17 mouse cellular contexts compared by ENCODE assay signal in genomic region chr9:62162889-62163291, GRCm38 (mm10). TPM values are rescaled to one million over a fixed set of nuclear protein-coding genes. Genes with fewer than 3 reads are reported as not detected.
DNase-seq lines count a peak whose midpoint lies in the region; ATAC-seq and TF ChIP-seq lines count a peak whose summit lies in the region.
"Had no signal": no experiment of that assay in that cellular context is flagged by ENCODE, and none has a peak within 500 bp of the region (broad histone marks: within the 10 kb centered on the region; RNA-seq: fewer than 3 reads in every experiment).

No protein-coding gene starts in this region.

- no peak overlapping the region for H3K4me2 ChIP-seq in forebrain, postnatal 0 days (ENCODE audit: low read depth)
- no peak overlapping the region for H3K4me2 ChIP-seq in forebrain, embryonic 16.5 days (ENCODE audit: low read length)
- H3K4me2 ChIP-seq in midbrain, postnatal 0 days (ENCODE audit: low read depth, low read length, poor library complexity, severe bottlenecking): no peak overlapping the region
- H3K4me2 ChIP-seq: heart, embryonic 15.5 days; kidney, embryonic 15.5 days; stomach, embryonic 15.5 days had no signal

- H3K27ac ChIP-seq in forebrain, postnatal 0 days (ENCODE audit: low read depth, low read length): no peak overlapping the region
- no peak overlapping the region for H3K27ac ChIP-seq in forebrain, embryonic 16.5 days (ENCODE audit: low read length)
- peak overlapping the region; percentile 84 for H3K27ac ChIP-seq in limb, embryonic 10.5 days
- no peak overlapping the region for H3K27ac ChIP-seq in midbrain, postnatal 0 days (ENCODE audit: low read depth, low read length)
- H3K27ac ChIP-seq: heart, embryonic 15.5 days; kidney, embryonic 15.5 days; stomach, embryonic 15.5 days had no signal

- ATAC-seq in forebrain, postnatal 0 days: peak; percentile 77
- ATAC-seq in forebrain, embryonic 16.5 days: no peak
- ATAC-seq in midbrain, postnatal 0 days (ENCODE audit: low FRiP score): peak; percentile 54; the same call in 1 of the 2 replicates
- ATAC-seq: liver, postnatal 0 days had no signal

- H3K4me3 ChIP-seq in forebrain, postnatal 0 days (ENCODE audit: low read depth, low read length): no peak overlapping the region
- H3K4me3 ChIP-seq in forebrain, embryonic 16.5 days (replicated peaks; ENCODE audit: low read length): no peak overlapping the region
- H3K4me3 ChIP-seq in limb, embryonic 10.5 days: 0 out of 2 replicates have a peak overlapping the region, but pooled peaks have one; percentile 9
- no peak overlapping the region for H3K4me3 ChIP-seq in midbrain, postnatal 0 days (ENCODE audit: low read depth, low read length)
- H3K4me3 ChIP-seq: heart, embryonic 15.5 days; kidney, embryonic 15.5 days; myocyte; stomach, embryonic 15.5 days had no signal

- no peaks in the 10 kb centered on the region for H3K9me3 ChIP-seq in forebrain, postnatal 0 days (ENCODE audit: low read length)
- no peaks in the 10 kb centered on the region for H3K9me3 ChIP-seq in forebrain, embryonic 16.5 days (ENCODE audit: control insufficient read depth, low read length)
- H3K9me3 ChIP-seq in limb, embryonic 10.5 days (replicated peaks): no peaks in the 10 kb centered on the region
- no peaks in the 10 kb centered on the region for H3K9me3 ChIP-seq in midbrain, postnatal 0 days (ENCODE audit: low read length)
- H3K9me3 ChIP-seq: heart, embryonic 15.5 days; kidney, embryonic 15.5 days; stomach, embryonic 15.5 days had no signal

- H3K9ac ChIP-seq in forebrain, postnatal 0 days: no peak overlapping the region
- no peak overlapping the region for H3K9ac ChIP-seq in forebrain, embryonic 16.5 days (replicated peaks; ENCODE audit: low read depth, low read length)
- no peak overlapping the region for H3K9ac ChIP-seq in midbrain, postnatal 0 days (replicated peaks; ENCODE audit: low read length, poor library complexity, severe bottlenecking)
- H3K9ac ChIP-seq: heart, embryonic 15.5 days; kidney, embryonic 15.5 days; liver, postnatal 0 days; stomach, embryonic 15.5 days had no signal

- no peak for DNase-seq in forebrain, postnatal 0 days
- peak; percentile 40 for DNase-seq in embryo, embryonic 11.5 days (ENCODE audit: low read depth, low spot score)
- peak; percentile 67 for DNase-seq in limb, embryonic 10.5 days (ENCODE audit: low spot score)
- peak; percentile 61 for DNase-seq in midbrain, postnatal 0 days (ENCODE audit: low spot score)
- no peak for DNase-seq in layer of hippocampus, postnatal 14 days (ENCODE audit: low spot score in 2 of 2)
- no peak for DNase-seq in kidney, postnatal 25 days
- DNase-seq in cerebellum, adult 9-10 months: no peak
- DNase-seq: cerebellum, adult 18-20 months; layer of hippocampus, adult 9-11 months; liver, postnatal 0 days; lung, postnatal 36 days; thymus, postnatal 25 days had no signal

- H3K36me3 ChIP-seq in forebrain, postnatal 0 days (ENCODE audit: insufficient read depth): no peaks in the 10 kb centered on the region
- H3K36me3 ChIP-seq in forebrain, embryonic 16.5 days (ENCODE audit: control insufficient read depth, insufficient read depth): no peaks in the 10 kb centered on the region
- no peaks in the 10 kb centered on the region for H3K36me3 ChIP-seq in limb, embryonic 10.5 days
- H3K36me3 ChIP-seq in midbrain, postnatal 0 days (ENCODE audit: insufficient read depth, low read length): no peaks in the 10 kb centered on the region
- H3K36me3 ChIP-seq: heart, embryonic 15.5 days; kidney, embryonic 15.5 days; stomach, embryonic 15.5 days had no signal

- H3K27me3 ChIP-seq in forebrain, postnatal 0 days (ENCODE audit: insufficient read depth, low read length): no peaks in the 10 kb centered on the region
- no peaks in the 10 kb centered on the region for H3K27me3 ChIP-seq in forebrain, embryonic 16.5 days (replicated peaks; ENCODE audit: control insufficient read depth, insufficient read depth, low read length)
- peaks cover 5% of the 10 kb centered on the region; the same call in 1 of the 2 replicates for H3K27me3 ChIP-seq in limb, embryonic 10.5 days (ENCODE audit: low read depth, poor library complexity, severe bottlenecking)
- no peaks in the 10 kb centered on the region for H3K27me3 ChIP-seq in midbrain, postnatal 0 days (ENCODE audit: insufficient read depth, low read length)
- H3K27me3 ChIP-seq: heart, embryonic 15.5 days; kidney, embryonic 15.5 days; stomach, embryonic 15.5 days had no signal

- whole genome bisulfite sequencing in forebrain, postnatal 0 days: 35% methylated on average over 4 of the region's 4 CpGs
- 31% methylated on average over 4 of the region's 4 CpGs for WGBS in forebrain, embryonic 16.5 days
- 12% methylated on average over 4 of the region's 4 CpGs for WGBS in limb, embryonic 10.5 days
- WGBS in midbrain, postnatal 0 days: 44% methylated on average over 4 of the region's 4 CpGs

- H3K4me1 ChIP-seq in forebrain, postnatal 0 days (ENCODE audit: insufficient read depth): no peaks in the 10 kb centered on the region
- H3K4me1 ChIP-seq in forebrain, embryonic 16.5 days (replicated peaks; ENCODE audit: control insufficient read depth, insufficient read depth, low read length): peaks cover 4% of the 10 kb centered on the region; the same call in 1 of the 2 replicates
- peaks cover 59% of the 10 kb centered on the region for H3K4me1 ChIP-seq in limb, embryonic 10.5 days
- H3K4me1 ChIP-seq in midbrain, postnatal 0 days (ENCODE audit: insufficient read depth, low read length): no peaks in the 10 kb centered on the region
- H3K4me1 ChIP-seq: heart, embryonic 15.5 days; stomach, embryonic 15.5 days had no signal

- TF ChIP-seq CTCF in forebrain, postnatal 0 days (IDR thresholded peaks at IDR 0.05; ENCODE audit: low read depth): no peak
- TF ChIP-seq CTCF in midbrain, postnatal 0 days (IDR thresholded peaks at IDR 0.05): no peak

RNA-seq across cellular contexts. Expression of gene Glce, which starts 40.4 kb away (rescaled TPM):
- total RNA-seq in forebrain, postnatal 0 days (2014; rRNA removed): 33.9 and 36.9 TPM in 2 replicates
- polyA plus RNA-seq in forebrain, postnatal 0 days (2015; fragmentation: Nextera tagmentation; extraction: Ambion mirVana): 12.0 and 15.3 TPM in 2 replicates
- 22.7 and 22.9 TPM in 2 replicates for polyA plus RNA-seq in forebrain, embryonic 16.5 days (2015; fragmentation: Nextera tagmentation; extraction: Ambion mirVana)
- 22.9 and 27.5 TPM in 2 replicates for polyA plus RNA-seq in limb, embryonic 10.5 days (2016; fragmentation: Nextera tagmentation; extraction: Ambion mirVana)
- total RNA-seq in midbrain, postnatal 0 days (2014; rRNA removed): 36.0 and 41.7 TPM in 2 replicates
- polyA plus RNA-seq in midbrain, postnatal 0 days (2015; fragmentation: Nextera tagmentation; extraction: Ambion mirVana): 15.0 and 15.5 TPM in 2 replicates
- total RNA-seq in layer of hippocampus, postnatal 14 days (2021): 10 to 100 TPM; 19.6 to 22.5 TPM

Comparison
In these comparisons a context has a peak if more than half of its experiments do, and no peak if none do; other contexts are left out.
1. DNase-seq: peak in embryo, embryonic 11.5 days (single experiment), limb, embryonic 10.5 days (single experiment) and midbrain, postnatal 0 days (single experiment); none in forebrain, postnatal 0 days (single experiment), layer of hippocampus, postnatal 14 days (0 of 2), kidney, postnatal 25 days (0 of 2) and cerebellum, adult 9-10 months (single experiment).